23 mouse cellular contexts compared by ENCODE assay signal in genomic region chr10:56879744-56880143, GRCm38 (mm10).
DNase-seq lines count a peak whose midpoint lies in the region; ATAC-seq and TF ChIP-seq lines count a peak whose summit lies in the region.
"Had no signal": no experiment of that assay in that cellular context is flagged by ENCODE, and none has a peak within 500 bp of the region (broad histone marks: within the 10 kb centered on the region; RNA-seq: fewer than 3 reads in every experiment).

No protein-coding gene starts in this region.

- no peaks in the 10 kb centered on the region for H3K9me3 ChIP-seq in liver, postnatal 0 days (ENCODE audit: low read length)
- H3K9me3 ChIP-seq in liver, embryonic 12.5 days (replicated peaks) = no peaks in the 10 kb centered on the region
- no peaks in the 10 kb centered on the region for H3K9me3 ChIP-seq in limb, embryonic 15.5 days
- H3K9me3 ChIP-seq: forebrain, embryonic 15.5 days; heart, embryonic 15.5 days; intestine, embryonic 15.5 days; lung, embryonic 15.5 days; midbrain, embryonic 12.5 days; neural tube, embryonic 15.5 days had no signal

- ATAC-seq in cerebellum, adult (ENCODE audit: insufficient number of reproducible peaks, low FRiP score, low TSS enrichment) = 0 out of 2 replicates have a peak, but pooled peaks have one; percentile 36
- 0 out of 2 replicates have a peak, but pooled peaks have one; percentile 27 for ATAC-seq in liver, postnatal 0 days
- no peak for ATAC-seq in liver, embryonic 12.5 days
- no peak for ATAC-seq in limb, embryonic 15.5 days (ENCODE audit: insufficient number of reproducible peaks, low FRiP score, low TSS enrichment, low read depth)
- ATAC-seq: CD4-positive, CD25-positive, alpha-beta regulatory T cell, adult 4 months; forebrain, embryonic 15.5 days; hindbrain, embryonic 16.5 days; intestine, embryonic 15.5 days had no signal

- DNase-seq in cerebellum, postnatal 25 days = no peak
- DNase-seq in liver, postnatal 0 days = no peak
- no peak for DNase-seq in kidney, postnatal 36 days
- DNase-seq in B cell, adult 2 months = no peak
- no peak for DNase-seq in adrenal gland, adult 8-10 months
- DNase-seq: kidney, adult 9 months; kidney, postnatal 4 days; layer of hippocampus, adult 9-11 months; right cerebral cortex, adult 18-20 months; spleen, adult 18-20 months had no signal

- H3K36me3 ChIP-seq in liver, postnatal 0 days (replicated peaks; ENCODE audit: insufficient read depth, low read length) = no peaks in the 10 kb centered on the region
- H3K36me3 ChIP-seq in liver, embryonic 12.5 days = no peaks in the 10 kb centered on the region
- H3K36me3 ChIP-seq in limb, embryonic 15.5 days = no peaks in the 10 kb centered on the region
- H3K36me3 ChIP-seq: forebrain, embryonic 15.5 days; heart, embryonic 15.5 days; intestine, embryonic 15.5 days; lung, embryonic 15.5 days; midbrain, embryonic 12.5 days; neural tube, embryonic 15.5 days had no signal

- no peak overlapping the region for H3K27ac ChIP-seq in liver, postnatal 0 days (ENCODE audit: low read depth)
- no peak overlapping the region for H3K27ac ChIP-seq in liver, embryonic 12.5 days
- H3K27ac ChIP-seq in limb, embryonic 15.5 days = peak overlapping the region; percentile 50; the same call in 1 of the 2 replicates
- H3K27ac ChIP-seq: forebrain, embryonic 15.5 days; heart, embryonic 15.5 days; intestine, embryonic 15.5 days; left cerebral cortex, adult 2 months; liver, embryonic 14.5 days; lung, embryonic 15.5 days; midbrain, embryonic 12.5 days; neural tube, embryonic 15.5 days had no signal

- WGBS in liver, postnatal 0 days (ENCODE audit: insufficient replicate concordance) = 37% methylated on average over 7 of the region's 7 CpGs
- 46% methylated on average over 7 of the region's 7 CpGs for WGBS in liver, embryonic 12.5 days (ENCODE audit: insufficient replicate concordance)
- WGBS in limb, embryonic 15.5 days = 48% methylated on average over 7 of the region's 7 CpGs

- H3K9ac ChIP-seq in liver, postnatal 0 days (replicated peaks) = no peak overlapping the region
- no peak overlapping the region for H3K9ac ChIP-seq in liver, embryonic 12.5 days
- H3K9ac ChIP-seq in limb, embryonic 15.5 days = no peak overlapping the region
- H3K9ac ChIP-seq: forebrain, embryonic 15.5 days; heart, embryonic 15.5 days; intestine, embryonic 15.5 days; liver, embryonic 14.5 days; lung, embryonic 15.5 days; midbrain, embryonic 12.5 days; neural tube, embryonic 15.5 days had no signal

- H3K4me2 ChIP-seq in liver, postnatal 0 days (ENCODE audit: low read depth, low read length) = no peak overlapping the region
- no peak overlapping the region for H3K4me2 ChIP-seq in liver, embryonic 12.5 days
- no peak overlapping the region for H3K4me2 ChIP-seq in limb, embryonic 15.5 days
- H3K4me2 ChIP-seq: forebrain, embryonic 15.5 days; heart, embryonic 15.5 days; intestine, embryonic 15.5 days; lung, embryonic 15.5 days; midbrain, embryonic 12.5 days; neural tube, embryonic 15.5 days had no signal

- H3K27me3 ChIP-seq in liver, postnatal 0 days (ENCODE audit: insufficient read depth, low read length) = no peaks in the 10 kb centered on the region
- H3K27me3 ChIP-seq in liver, embryonic 12.5 days (replicated peaks) = no peaks in the 10 kb centered on the region
- no peaks in the 10 kb centered on the region for H3K27me3 ChIP-seq in limb, embryonic 15.5 days
- H3K27me3 ChIP-seq: forebrain, embryonic 15.5 days; heart, embryonic 15.5 days; intestine, embryonic 15.5 days; lung, embryonic 15.5 days; midbrain, embryonic 12.5 days; neural tube, embryonic 15.5 days had no signal

- TF ChIP-seq EP300 in liver, postnatal 0 days (IDR thresholded peaks at IDR 0.05; ENCODE audit: low read depth) = no peak

- no peaks in the 10 kb centered on the region for H3K4me1 ChIP-seq in liver, postnatal 0 days (ENCODE audit: insufficient read depth)
- H3K4me1 ChIP-seq in liver, embryonic 12.5 days = no peaks in the 10 kb centered on the region
- peaks cover 3% of the 10 kb centered on the region; the same call in 1 of the 2 replicates for H3K4me1 ChIP-seq in limb, embryonic 15.5 days
- H3K4me1 ChIP-seq: forebrain, embryonic 15.5 days; heart, embryonic 15.5 days; intestine, embryonic 15.5 days; lung, embryonic 15.5 days; midbrain, embryonic 12.5 days; neural tube, embryonic 15.5 days had no signal

- TF ChIP-seq CTCF in liver, postnatal 0 days (IDR thresholded peaks at IDR 0.05; ENCODE audit: low read depth) = no peak

- H3K4me3 ChIP-seq in liver, postnatal 0 days (ENCODE audit: low read depth, low read length) = no peak overlapping the region
- H3K4me3 ChIP-seq in liver, embryonic 12.5 days = no peak overlapping the region
- no peak overlapping the region for H3K4me3 ChIP-seq in limb, embryonic 15.5 days
- H3K4me3 ChIP-seq: forebrain, embryonic 15.5 days; heart, embryonic 15.5 days; intestine, embryonic 15.5 days; left cerebral cortex, adult 2 months; lung, embryonic 15.5 days; midbrain, embryonic 12.5 days; neural tube, embryonic 15.5 days had no signal

Comparison
In these comparisons a context has a peak if more than half of its experiments do, and no peak if none do; other contexts are left out.
1. ATAC-seq: peak in cerebellum, adult (single experiment) and liver, postnatal 0 days (single experiment); none in liver, embryonic 12.5 days (single experiment) and limb, embryonic 15.5 days (single experiment).